ENCODE assay signal across 7 mouse cellular contexts in genomic region chr7:116442226-116442625, GRCm38 (mm10). TPM values are rescaled to one million over a fixed set of nuclear protein-coding genes. Genes with fewer than 3 reads are reported as not detected.
DNase-seq lines count a peak whose midpoint lies in the region; ATAC-seq and TF ChIP-seq lines count a peak whose summit lies in the region.

No protein-coding gene starts in this region.

- ATAC-seq in intestine, embryonic 15.5 days, result no peak
- ATAC-seq in monocyte, adult 5-6 weeks (replicated peaks; ENCODE audit: insufficient number of reproducible peaks, low FRiP score, low TSS enrichment, poor library complexity, severe bottlenecking), result no peak
- ATAC-seq in CD4-positive, CD25-positive, alpha-beta regulatory T cell, adult 4 months, result no peak

- WGBS in intestine, embryonic 15.5 days, result 2% methylated on average over 7 of the region's 7 CpGs

- TF ChIP-seq CTCF in ES-Bruce4 (IDR thresholded peaks at IDR 0.05; ENCODE audit: low read depth, low read length), result no peak

- H3K27ac ChIP-seq in ES-Bruce4 (ENCODE audit: insufficient read depth, low read length), result no peak overlapping the region
- H3K27ac ChIP-seq in brown adipose tissue, adult 24 weeks (replicated peaks; ENCODE audit: low read depth, low read length), result no peak overlapping the region; the same call in 1 of the 2 replicates
- H3K27ac ChIP-seq in intestine, embryonic 15.5 days, result no peak overlapping the region

- peak; percentile 9 for DNase-seq in mesoderm, embryonic 11.5 days (ENCODE audit: low read depth, low spot score)
- no peak for DNase-seq in c-Kit-positive CD71-positive TER-119-positive erythroid progenitor cells, embryonic 14.5 days (ENCODE audit: low spot score)

- TF ChIP-seq POLR2A in ES-Bruce4 (IDR thresholded peaks at IDR 0.05; ENCODE audit: insufficient read depth, low read length), result no peak

- H3K4me2 ChIP-seq in intestine, embryonic 15.5 days (replicated peaks), result peak overlapping the region; percentile 82

- TF ChIP-seq EP300 in ES-Bruce4 (IDR thresholded peaks at IDR 0.05; ENCODE audit: insufficient read depth, low read depth, low read length), result no peak

- no peaks in the 10 kb centered on the region for H3K9me3 ChIP-seq in ES-Bruce4 (replicated peaks; ENCODE audit: control insufficient read depth, insufficient read depth, low read length, poor library complexity, severe bottlenecking)
- no peaks in the 10 kb centered on the region for H3K9me3 ChIP-seq in intestine, embryonic 15.5 days

- no peak overlapping the region for H3K4me3 ChIP-seq in ES-Bruce4 (ENCODE audit: low read depth, low read length)
- H3K4me3 ChIP-seq in brown adipose tissue, adult 24 weeks (ENCODE audit: insufficient read depth, low read depth, low read length), result peak overlapping the region; percentile 48
- peak overlapping the region; percentile 98 for H3K4me3 ChIP-seq in intestine, embryonic 15.5 days (replicated peaks)

- H3K4me1 ChIP-seq in ES-Bruce4 (ENCODE audit: control insufficient read depth, insufficient read depth, low read length), result no peaks in the 10 kb centered on the region
- H3K4me1 ChIP-seq in brown adipose tissue, adult 24 weeks (ENCODE audit: control insufficient read depth, insufficient read depth, insufficient read length, low read length), result peaks cover 14% of the 10 kb centered on the region
- peaks cover 8% of the 10 kb centered on the region; the same call in 1 of the 2 replicates for H3K4me1 ChIP-seq in intestine, embryonic 15.5 days (replicated peaks)

- H3K36me3 ChIP-seq in ES-Bruce4 (ENCODE audit: control insufficient read depth, insufficient read depth, low read length, poor library complexity, severe bottlenecking), result no peaks in the 10 kb centered on the region
- H3K36me3 ChIP-seq in intestine, embryonic 15.5 days, result no peaks in the 10 kb centered on the region

- no peaks in the 10 kb centered on the region for H3K27me3 ChIP-seq in ES-Bruce4 (ENCODE audit: control insufficient read depth, insufficient read depth, low read length, poor library complexity, severe bottlenecking)
- H3K27me3 ChIP-seq in intestine, embryonic 15.5 days (replicated peaks), result no peaks in the 10 kb centered on the region

- peak overlapping the region; percentile 86; the same call in 1 of the 2 replicates for H3K9ac ChIP-seq in ES-Bruce4 (ENCODE audit: low read depth, poor library complexity, severe bottlenecking)
- H3K9ac ChIP-seq in intestine, embryonic 15.5 days, result peak overlapping the region; percentile 90

RNA-seq across cellular contexts. Expression of gene Pik3c2a, which starts 1.0 kb away (rescaled TPM):
- 52.9 and 67.7 TPM in 2 replicates for polyA plus RNA-seq in ES-Bruce4 (2011; ENCODE audit: insufficient read depth, insufficient read length, low read depth, missing spikeins)
- 16.4 and 17.4 TPM in 2 replicates for polyA plus RNA-seq in brown adipose tissue, adult 24 weeks (2012; ENCODE audit: insufficient read depth, insufficient read length, missing spikeins)
- polyA plus RNA-seq in intestine, embryonic 15.5 days (2015; fragmentation: Nextera tagmentation; extraction: Ambion mirVana), result 22.3 and 24.5 TPM in 2 replicates
- 39.6 to 52.8 TPM (median 50.0 TPM) in 3 replicates for total RNA-seq in monocyte, adult 5-6 weeks (2017)
- 10 to 100 TPM; 54.9 to 91.3 TPM for polyA plus RNA-seq in CD4-positive, CD25-positive, alpha-beta regulatory T cell, adult 4 months (2017; shearing (Covaris generic))
